In the genomic region with DNA sequence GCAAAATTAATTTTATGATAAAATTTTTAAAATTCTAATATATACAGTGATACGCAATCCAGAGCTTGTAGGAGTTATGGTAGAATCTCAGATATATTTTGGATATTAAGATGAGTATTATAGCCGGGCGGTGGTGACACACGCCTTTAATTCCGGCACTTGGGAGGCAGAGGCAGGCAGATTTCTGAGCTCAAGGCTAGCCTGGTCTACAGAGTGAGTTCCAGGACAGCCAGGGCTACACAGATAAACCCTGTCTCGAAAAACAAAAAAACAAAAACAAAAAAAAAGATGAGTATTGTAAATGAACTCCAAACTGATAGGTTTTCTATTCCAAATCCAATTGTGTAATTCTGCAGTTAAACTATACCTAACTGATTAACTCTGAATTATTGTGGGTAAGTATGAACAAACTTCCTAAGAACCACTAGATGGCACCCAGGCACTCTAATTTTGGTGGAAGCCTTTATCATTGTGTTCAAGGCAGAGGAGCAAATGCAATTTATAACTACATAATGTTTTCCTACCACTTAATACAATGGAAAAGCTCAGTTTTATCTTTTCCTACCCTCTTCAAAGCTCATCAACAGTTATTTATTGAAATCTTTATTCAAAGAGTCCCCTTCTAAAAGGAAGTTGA, we compare ENCODE assay signal across 9 mouse cellular contexts.
DNase-seq lines count a peak whose midpoint lies in the region; ATAC-seq lines count a peak whose summit lies in the region.
"Had no signal": no experiment of that assay in that cellular context is flagged by ENCODE, and none has a peak within 500 bp of the region (broad histone marks: within the 10 kb centered on the region; RNA-seq: fewer than 3 reads in every experiment).

No protein-coding gene starts in this region.

- H3K4me3 ChIP-seq in neural tube, embryonic 12.5 days: no peak overlapping the region
- H3K4me3 ChIP-seq in hindbrain, embryonic 15.5 days: no peak overlapping the region
- H3K4me3 ChIP-seq: embryonic facial prominence, embryonic 13.5 days had no signal

- 91% methylated on average over 6 of the region's 6 CpGs for WGBS in neural tube, embryonic 12.5 days
- WGBS in hindbrain, embryonic 15.5 days: 93% methylated on average over 6 of the region's 6 CpGs

- peak; percentile 36 to 42 for DNase-seq in cerebellum, postnatal 10 days
- DNase-seq in cerebellum, adult 8-10 months: no peak
- no peak for DNase-seq in neural tube, embryonic 10.5 days (ENCODE audit: extremely low spot score, low spot score)
- DNase-seq in telencephalon, adult 2 months (ENCODE audit: low read depth, low spot score): peak; percentile 68
- no peak for DNase-seq in frontal cortex, postnatal 36 days (ENCODE audit: low spot score in 2 of 2)

- H3K27me3 ChIP-seq in neural tube, embryonic 12.5 days (replicated peaks): no peaks in the 10 kb centered on the region
- H3K27me3 ChIP-seq in hindbrain, embryonic 15.5 days: no peaks in the 10 kb centered on the region
- H3K27me3 ChIP-seq: embryonic facial prominence, embryonic 13.5 days had no signal

- H3K9me3 ChIP-seq in neural tube, embryonic 12.5 days: no peaks in the 10 kb centered on the region
- H3K9me3 ChIP-seq in hindbrain, embryonic 15.5 days: no peaks in the 10 kb centered on the region
- H3K9me3 ChIP-seq: embryonic facial prominence, embryonic 13.5 days had no signal

- peak; percentile 29; the same call in 1 of the 2 replicates for ATAC-seq in neural tube, embryonic 12.5 days (ENCODE audit: low FRiP score, low read depth)
- peak; percentile 54; the same call in 1 of the 2 replicates for ATAC-seq in hindbrain, embryonic 15.5 days (ENCODE audit: low FRiP score, low read depth)
- no peak for ATAC-seq in granulocyte monocyte progenitor cell, adult 5-6 weeks (replicated peaks; ENCODE audit: poor library complexity, severe bottlenecking)

- no peak overlapping the region for H3K4me2 ChIP-seq in neural tube, embryonic 12.5 days (replicated peaks)
- no peak overlapping the region for H3K4me2 ChIP-seq in hindbrain, embryonic 15.5 days
- H3K4me2 ChIP-seq: embryonic facial prominence, embryonic 13.5 days had no signal

- H3K9ac ChIP-seq in neural tube, embryonic 12.5 days: no peak overlapping the region
- H3K9ac ChIP-seq in hindbrain, embryonic 15.5 days: no peak overlapping the region
- H3K9ac ChIP-seq: embryonic facial prominence, embryonic 13.5 days had no signal

- no peak overlapping the region for H3K27ac ChIP-seq in neural tube, embryonic 12.5 days
- H3K27ac ChIP-seq in hindbrain, embryonic 15.5 days (replicated peaks): no peak overlapping the region
- H3K27ac ChIP-seq: embryonic facial prominence, embryonic 13.5 days had no signal

- H3K4me1 ChIP-seq in neural tube, embryonic 12.5 days: no peaks in the 10 kb centered on the region
- no peaks in the 10 kb centered on the region for H3K4me1 ChIP-seq in hindbrain, embryonic 15.5 days (replicated peaks)
- H3K4me1 ChIP-seq: embryonic facial prominence, embryonic 13.5 days had no signal

- H3K36me3 ChIP-seq in neural tube, embryonic 12.5 days: no peaks in the 10 kb centered on the region
- H3K36me3 ChIP-seq in hindbrain, embryonic 15.5 days: no peaks in the 10 kb centered on the region
- H3K36me3 ChIP-seq: embryonic facial prominence, embryonic 13.5 days had no signal

Comparison
In these comparisons a context has a peak if more than half of its experiments do, and no peak if none do; other contexts are left out.
1. DNase-seq: peak in cerebellum, postnatal 10 days (2 of 2) and telencephalon, adult 2 months (single experiment); none in cerebellum, adult 8-10 months (single experiment), neural tube, embryonic 10.5 days (single experiment) and frontal cortex, postnatal 36 days (0 of 2).